Mouse (Mus musculus) heart, adult 2 months (tissue): ENCODE data around the gene Kcnma1. TPM values are rescaled to one million over a fixed set of nuclear protein-coding genes. Genes with fewer than 3 reads are reported as not detected.

ENCODE experiments used
- DNase-seq, 2 experiments: peaks; one replicate each; pipeline ENCODE4 v3.0.0; 2021
- H3K27ac ChIP-seq: fragments of 200-600 bp; 2 replicates; pipeline ENCODE4 v1.8.1; 2022
- H3K27me3 ChIP-seq: fragments of 200-500 bp; 2 replicates; pipeline ENCODE4 v1.6.1; 2012; ENCODE audit warnings: mild to moderate bottlenecking, low read length, inconsistent platforms, mixed read lengths; ENCODE audit not compliant: control insufficient read depth, insufficient read depth
- H3K36me3 ChIP-seq: fragments of 200-500 bp; 2 replicates; pipeline ENCODE4 v1.6.1; 2012; ENCODE audit warnings: low read length, inconsistent platforms; ENCODE audit not compliant: control insufficient read depth, insufficient read depth
- H3K4me1 ChIP-seq: fragments of 200-500 bp; 2 replicates; pipeline ENCODE4 v1.6.1; 2011; ENCODE audit warnings: low read length; ENCODE audit not compliant: control insufficient read depth, insufficient read depth
- H3K4me3 ChIP-seq: fragments of 200-600 bp; 2 replicates; pipeline ENCODE4 v1.8.1; 2022
- H3K79me2 ChIP-seq: fragments of 200-500 bp; replicated peaks from 2 replicates; pipeline ENCODE4 v1.6.1; 2012; ENCODE audit warnings: mild to moderate bottlenecking, inconsistent platforms, low read length, moderate library complexity, mixed read lengths; ENCODE audit not compliant: control insufficient read depth, insufficient read depth
- H3K9ac ChIP-seq: fragments of 200-500 bp; 2 replicates; pipeline ENCODE4 v1.6.1; 2012; ENCODE audit warnings: low read depth, mild to moderate bottlenecking, control low read depth, inconsistent platforms, low read length, mixed read lengths
- CTCF ChIP-seq: fragments of 200-600 bp; IDR thresholded peaks from 2 replicates; pipeline ENCODE4 v1.8.1; 2022; ENCODE audit warnings: antibody characterized with exemption, mild to moderate bottlenecking, moderate library complexity
- EP300 ChIP-seq: fragments of 200-500 bp; IDR thresholded peaks from 2 replicates; pipeline ENCODE4 v1.6.1; 2011; ENCODE audit warnings: low read depth, low read length, control low read depth; ENCODE audit not compliant: insufficient read depth
- POLR2A ChIP-seq: fragments of 200-500 bp; IDR thresholded peaks from 2 replicates; pipeline ENCODE4 v1.6.1; 2011; ENCODE audit warnings: mild to moderate bottlenecking, low read depth, low read length, control low read depth; ENCODE audit not compliant: insufficient read depth
- WGBS: fragments of 180-500 bp; shearing (Covaris S2); methylation state at CpG from one replicate; pipeline ENCODE4 v1.1.7; 2018; 5-methylcytosine and 5-hydroxymethylcytosine counted together
- intact Hi-C: fragments of 180-260 bp; cut with DNase I; formaldehyde crosslinking; loops from one replicate; pipeline ENCODE4 v1.15.1; 2025
- polyA plus RNA-seq: library from polyadenylated mRNA; depleted of rRNA; stranded (reverse); fragments of >200 nt; gene quantifications from 2 replicates; pipeline ENCODE4 v1.2.3, GENCODE M21; 2012
- total RNA-seq, 2 experiments: library from RNA; stranded (reverse); gene quantifications; 2 replicates each; pipeline ENCODE4 v1.2.3; 2021

Gene Kcnma1
- total and polyA plus RNA-seq, 3 experiments = 0.66 to 0.84 (median 0.78) TPM

GRCm38 (mm10) chr14:23899462-23899861, 114.8 kb downstream of the Kcnma1 start:
- TF ChIP-seq POLR2A (no peak), EP300 (no peak), CTCF (no peak)
- intact Hi-C loops = no loop called here
- no peak overlapping the region for H3K4me3 ChIP-seq
- no peaks in the 10 kb centered on the region for H3K27me3 ChIP-seq
- DNase-seq = no peak
- H3K79me2 ChIP-seq = no peaks in the 10 kb centered on the region
- no peaks in the 10 kb centered on the region for H3K36me3 ChIP-seq
- H3K27ac ChIP-seq = no peak overlapping the region
- 91% methylated on average over 5 of the region's 5 CpGs for WGBS
- H3K4me1 ChIP-seq = no peaks in the 10 kb centered on the region
- H3K9ac ChIP-seq = no peak overlapping the region

GRCm38 (mm10) chr14:23897815-23898214, 116.5 kb downstream of the Kcnma1 start:
- no peak for DNase-seq
- H3K4me3 ChIP-seq = no peak overlapping the region
- 77% methylated on average over 5 of the region's 5 CpGs for WGBS
- no peaks in the 10 kb centered on the region for H3K36me3 ChIP-seq
- no peak overlapping the region for H3K27ac ChIP-seq
- TF ChIP-seq CTCF (no peak), POLR2A (no peak), EP300 (no peak)
- H3K79me2 ChIP-seq = no peaks in the 10 kb centered on the region
- intact Hi-C loops = no loop called here
- no peaks in the 10 kb centered on the region for H3K4me1 ChIP-seq
- no peaks in the 10 kb centered on the region for H3K27me3 ChIP-seq
- H3K9ac ChIP-seq = no peak overlapping the region

GRCm38 (mm10) chr14:23896036-23896435, 118.3 kb downstream of the Kcnma1 start:
- intact Hi-C loops = no loop called here
- H3K27ac ChIP-seq = no peak overlapping the region
- H3K9ac ChIP-seq = no peak overlapping the region
- H3K36me3 ChIP-seq = no peaks in the 10 kb centered on the region
- WGBS = 82% methylated on average over 3 of the region's 3 CpGs
- no peak for DNase-seq
- TF ChIP-seq EP300 (no peak), POLR2A (no peak), CTCF (no peak)
- no peaks in the 10 kb centered on the region for H3K79me2 ChIP-seq
- no peak overlapping the region for H3K4me3 ChIP-seq
- H3K27me3 ChIP-seq = no peaks in the 10 kb centered on the region
- no peaks in the 10 kb centered on the region for H3K4me1 ChIP-seq

GRCm38 (mm10) chr14:23886112-23886511, 128.2 kb downstream of the Kcnma1 start:
- 57% methylated on average over 4 of the region's 4 CpGs for WGBS
- DNase-seq = no peak
- intact Hi-C loops = no loop called here
- Histone ChIP-seq H3K9ac (no peak overlapping the region), H3K4me1 (no peaks in the 10 kb centered on the region), H3K36me3 (no peaks in the 10 kb centered on the region), H3K27me3 (no peaks in the 10 kb centered on the region), H3K79me2 (no peaks in the 10 kb centered on the region), H3K4me3 (no peak overlapping the region), H3K27ac (no peak overlapping the region)
- no peak for TF ChIP-seq POLR2A
- TF ChIP-seq EP300 = no peak
- no peak for TF ChIP-seq CTCF

GRCm38 (mm10) chr14:23885539-23885938, 128.8 kb downstream of the Kcnma1 start:
- Histone ChIP-seq H3K36me3 (no peaks in the 10 kb centered on the region), H3K4me1 (no peaks in the 10 kb centered on the region), H3K27me3 (no peaks in the 10 kb centered on the region), H3K27ac (no peak overlapping the region), H3K79me2 (no peaks in the 10 kb centered on the region), H3K4me3 (no peak overlapping the region), H3K9ac (no peak overlapping the region)
- intact Hi-C loops = no loop called here
- DNase-seq = peak; percentile 57
- 18% methylated on average over 6 of the region's 6 CpGs for WGBS
- TF ChIP-seq EP300 (no peak), POLR2A (no peak), CTCF (no peak)

- H3K4me3 ChIP-seq = no peak overlapping the region
- TF ChIP-seq POLR2A = no peak
- H3K36me3 ChIP-seq = no peaks in the 10 kb centered on the region
- H3K79me2 ChIP-seq = no peaks in the 10 kb centered on the region
- peak in 1 of 2 experiments; percentile 3 for DNase-seq
- intact Hi-C loops = no loop called here
- H3K27me3 ChIP-seq = no peaks in the 10 kb centered on the region
- no peaks in the 10 kb centered on the region for H3K4me1 ChIP-seq
- 84% methylated on average over 4 of the region's 4 CpGs for WGBS
- H3K27ac ChIP-seq = no peak overlapping the region
- H3K9ac ChIP-seq = no peak overlapping the region
Measured at GRCm38 (mm10) chr14:23885071-23885470, 129.2 kb downstream of the Kcnma1 start.

- no peak for TF ChIP-seq CTCF
- 0 out of 2 replicates have a peak, but pooled peaks have one; percentile 19 for TF ChIP-seq EP300
- no peak overlapping the region for H3K9ac ChIP-seq
- no peak overlapping the region for H3K27ac ChIP-seq
- no peaks in the 10 kb centered on the region for H3K27me3 ChIP-seq
- WGBS = 79% methylated on average over 1 of the region's 1 CpGs
- H3K79me2 ChIP-seq = no peaks in the 10 kb centered on the region
- no peaks in the 10 kb centered on the region for H3K36me3 ChIP-seq
- H3K4me1 ChIP-seq = peaks cover 2% of the 10 kb centered on the region; the same call in 1 of the 2 replicates
- no peak overlapping the region for H3K4me3 ChIP-seq
- peak in 1 of 2 experiments; percentile 10 for DNase-seq
- intact Hi-C loops = no loop called here
Measured at GRCm38 (mm10) chr14:23882001-23882400, 132.3 kb downstream of the Kcnma1 start.
